Mouse (Mus musculus) heart, adult 2 months (tissue): Measurements from ENCODE around the gene Olfr641. TPM values are rescaled to one million over a fixed set of nuclear protein-coding genes. Genes with fewer than 3 reads are reported as not detected.

ENCODE experiments used
- DNase-seq, 2 experiments: peaks; one replicate each; pipeline ENCODE4 v3.0.0; 2021
- H3K27ac ChIP-seq: fragments of 200-600 bp; 2 replicates; pipeline ENCODE4 v1.8.1; 2022
- H3K27me3 ChIP-seq: fragments of 200-500 bp; 2 replicates; pipeline ENCODE4 v1.6.1; 2012; ENCODE audit warnings: mild to moderate bottlenecking, low read length, inconsistent platforms, mixed read lengths; ENCODE audit not compliant: control insufficient read depth, insufficient read depth
- H3K36me3 ChIP-seq: fragments of 200-500 bp; 2 replicates; pipeline ENCODE4 v1.6.1; 2012; ENCODE audit warnings: low read length, inconsistent platforms; ENCODE audit not compliant: control insufficient read depth, insufficient read depth
- H3K4me1 ChIP-seq: fragments of 200-500 bp; 2 replicates; pipeline ENCODE4 v1.6.1; 2011; ENCODE audit warnings: low read length; ENCODE audit not compliant: control insufficient read depth, insufficient read depth
- H3K4me3 ChIP-seq: fragments of 200-600 bp; 2 replicates; pipeline ENCODE4 v1.8.1; 2022
- H3K79me2 ChIP-seq: fragments of 200-500 bp; replicated peaks from 2 replicates; pipeline ENCODE4 v1.6.1; 2012; ENCODE audit warnings: mild to moderate bottlenecking, inconsistent platforms, low read length, moderate library complexity, mixed read lengths; ENCODE audit not compliant: control insufficient read depth, insufficient read depth
- H3K9ac ChIP-seq: fragments of 200-500 bp; 2 replicates; pipeline ENCODE4 v1.6.1; 2012; ENCODE audit warnings: low read depth, mild to moderate bottlenecking, control low read depth, inconsistent platforms, low read length, mixed read lengths
- CTCF ChIP-seq: fragments of 200-600 bp; IDR thresholded peaks from 2 replicates; pipeline ENCODE4 v1.8.1; 2022; ENCODE audit warnings: antibody characterized with exemption, mild to moderate bottlenecking, moderate library complexity
- EP300 ChIP-seq: fragments of 200-500 bp; IDR thresholded peaks from 2 replicates; pipeline ENCODE4 v1.6.1; 2011; ENCODE audit warnings: low read depth, low read length, control low read depth; ENCODE audit not compliant: insufficient read depth
- POLR2A ChIP-seq: fragments of 200-500 bp; IDR thresholded peaks from 2 replicates; pipeline ENCODE4 v1.6.1; 2011; ENCODE audit warnings: mild to moderate bottlenecking, low read depth, low read length, control low read depth; ENCODE audit not compliant: insufficient read depth
- WGBS: fragments of 180-500 bp; shearing (Covaris S2); methylation state at CpG from one replicate; pipeline ENCODE4 v1.1.7; 2018; 5-methylcytosine and 5-hydroxymethylcytosine counted together
- intact Hi-C: fragments of 180-260 bp; cut with DNase I; formaldehyde crosslinking; loops from one replicate; pipeline ENCODE4 v1.15.1; 2025
- long read RNA-seq: library from polyadenylated mRNA; stranded (forward); transcript quantifications from one replicate; pipeline ENCODE4 v2.0.0, GENCODE M21; 2021
- polyA plus RNA-seq: library from polyadenylated mRNA; depleted of rRNA; stranded (reverse); fragments of >200 nt; gene quantifications from 2 replicates; pipeline ENCODE4 v1.2.3, GENCODE M21; 2012; rRNA removed
- total RNA-seq, 2 experiments: library from RNA; stranded (reverse); gene quantifications; 2 replicates each; pipeline ENCODE4 v1.2.3; 2021

Olfr641 gene
- total RNA-seq (not detected), polyA plus RNA-seq (not detected in 2 replicates)
- long read RNA-seq, result 0 reads

DNA sequence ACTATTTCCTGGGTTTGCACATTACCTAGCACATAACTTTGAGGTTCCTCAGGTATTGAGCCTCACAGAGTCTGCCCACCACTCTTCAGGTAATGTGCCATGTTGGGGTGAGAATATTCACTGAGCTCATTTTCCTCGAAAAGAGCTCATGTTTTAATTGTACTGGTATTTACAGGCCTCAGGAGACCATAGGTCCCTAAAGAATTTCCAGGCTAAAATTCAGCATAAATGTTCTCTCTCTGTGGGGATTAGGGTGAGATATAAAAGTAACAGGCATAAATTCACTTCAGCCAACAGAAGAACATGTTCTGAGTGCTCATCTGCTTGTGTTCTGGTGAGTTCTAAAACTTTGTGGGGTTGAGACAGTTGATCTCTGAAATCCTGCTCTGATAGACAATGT lies at the start of gene Olfr641:
TSS of gene Olfr641 (plus strand) at position 301 of the 400 bp plus-strand sequence.
- Histone ChIP-seq H3K9ac (no peak within 1 kb of the TSS), H3K79me2 (no peaks in the 10 kb centered on the region), H3K27me3 (no peaks in the 10 kb centered on the region), H3K36me3 (no peaks in the 10 kb centered on the region), H3K4me1 (no peaks in the 10 kb centered on the region), H3K27ac (no peak within 1 kb of the TSS), H3K4me3 (no peak within 1 kb of the TSS)
- no peak for TF ChIP-seq EP300
- no peak for TF ChIP-seq CTCF
- TF ChIP-seq POLR2A, result no peak
- DNase-seq, result no peak
- WGBS, result 49% methylated on average over 1 of the region's 1 CpGs
- intact Hi-C loops, result no loop called here

- Histone ChIP-seq H3K27ac (no peak within 1 kb of the TSS), H3K79me2 (no peaks in the 10 kb centered on the region), H3K9ac (no peak within 1 kb of the TSS), H3K4me3 (no peak within 1 kb of the TSS), H3K27me3 (no peaks in the 10 kb centered on the region), H3K36me3 (no peaks in the 10 kb centered on the region), H3K4me1 (no peaks in the 10 kb centered on the region)
- intact Hi-C loops, result no loop called here
- no peak for TF ChIP-seq EP300
- TF ChIP-seq POLR2A, result no peak
- DNase-seq, result no peak
These were observed 36.8 kb upstream of the Olfr641 start, which contains the start of gene Olfr638 for GRCm38 (mm10) chr7:103998446-103998845. Olfr638 (plus strand) TSS chr7:103998746.

- TF ChIP-seq POLR2A, result no peak
- no peak for TF ChIP-seq EP300
- TF ChIP-seq CTCF, result no peak
- H3K4me3 ChIP-seq, result no peak overlapping the region
- no peaks in the 10 kb centered on the region for H3K36me3 ChIP-seq
- H3K27ac ChIP-seq, result no peak overlapping the region
- H3K27me3 ChIP-seq, result no peaks in the 10 kb centered on the region
- intact Hi-C loops, result no loop called here
- no peaks in the 10 kb centered on the region for H3K4me1 ChIP-seq
- no peak for DNase-seq
- H3K79me2 ChIP-seq, result no peaks in the 10 kb centered on the region
- H3K9ac ChIP-seq, result no peak overlapping the region
These were observed 36.1 kb upstream of the Olfr641 start for GRCm38 (mm10) chr7:103999124-103999523.

DNA sequence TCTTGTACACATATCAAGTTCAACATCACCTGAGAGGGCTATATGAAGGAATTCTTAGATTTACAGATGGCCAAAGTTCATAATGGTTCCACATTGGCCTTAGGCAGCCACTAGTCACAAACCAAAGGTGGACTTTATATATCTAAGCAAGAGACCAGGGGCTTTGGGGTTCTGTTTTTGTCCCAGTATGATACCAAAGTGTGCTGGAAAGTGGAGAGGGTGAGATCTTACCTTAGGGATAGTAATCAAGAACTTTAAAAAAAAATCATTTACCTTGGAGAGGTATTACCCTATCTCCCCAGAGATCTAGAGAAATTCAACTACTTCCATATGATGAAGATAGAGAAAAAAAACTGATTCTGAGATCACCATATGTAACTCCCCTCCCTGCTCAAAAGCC lies 18.0 kb upstream of the Olfr641 start, which contains the start of gene Olfr639:
TSS of gene Olfr639 (minus strand) at position 101 of the 400 bp plus-strand sequence.
- TF ChIP-seq CTCF, result no peak
- no peak for TF ChIP-seq EP300
- TF ChIP-seq POLR2A, result no peak
- Histone ChIP-seq H3K27me3 (no peaks in the 10 kb centered on the region), H3K9ac (no peak within 1 kb of the TSS), H3K36me3 (no peaks in the 10 kb centered on the region), H3K79me2 (no peaks in the 10 kb centered on the region), H3K4me3 (no peak within 1 kb of the TSS), H3K27ac (no peak within 1 kb of the TSS), H3K4me1 (no peaks in the 10 kb centered on the region)
- intact Hi-C loops, result no loop called here
- no peak for DNase-seq

- TF ChIP-seq CTCF, result no peak
- TF ChIP-seq POLR2A, result no peak
- TF ChIP-seq EP300, result no peak
- intact Hi-C loops, result no loop called here
These were observed 16.3 kb upstream of the Olfr641 start for GRCm38 (mm10) chr7:104018953-104019352.

DNA sequence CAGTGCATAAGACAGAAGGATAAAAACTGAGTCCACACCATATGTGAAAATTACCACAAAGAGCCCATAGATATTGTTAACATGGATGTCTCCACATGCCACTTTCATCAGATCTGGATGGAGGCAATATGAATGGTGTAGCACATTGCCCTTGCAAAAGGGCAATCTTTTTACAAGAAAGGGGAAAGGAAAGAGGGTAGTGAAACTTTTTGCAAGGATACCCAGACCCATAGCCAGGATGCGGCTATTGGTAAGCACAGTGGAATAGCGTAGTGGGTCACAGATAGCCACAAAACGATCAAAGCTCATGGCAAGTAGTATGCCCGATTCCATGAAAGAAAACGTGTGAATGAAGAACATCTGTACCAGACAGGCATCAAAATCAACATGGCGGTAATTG lies 13.6 kb upstream of the Olfr641 start:
- Histone ChIP-seq H3K9ac (no peak overlapping the region), H3K4me3 (no peak overlapping the region), H3K79me2 (no peaks in the 10 kb centered on the region), H3K27ac (no peak overlapping the region), H3K4me1 (no peaks in the 10 kb centered on the region), H3K36me3 (no peaks in the 10 kb centered on the region), H3K27me3 (no peaks in the 10 kb centered on the region)
- no peak for DNase-seq
- no peak for TF ChIP-seq EP300
- no peak for TF ChIP-seq CTCF
- WGBS, result 83% methylated on average over 6 of the region's 6 CpGs
- intact Hi-C loops, result no loop called here

More at GRCm38 (mm10) chr7:104018953-104019352, 16.3 kb upstream of the Olfr641 start:
- no peaks in the 10 kb centered on the region for H3K4me1 ChIP-seq
- H3K79me2 ChIP-seq, result no peaks in the 10 kb centered on the region
- H3K9ac ChIP-seq, result no peak overlapping the region
- no peak for DNase-seq
- H3K36me3 ChIP-seq, result no peaks in the 10 kb centered on the region
- H3K27ac ChIP-seq, result no peak overlapping the region
- WGBS, result 76% methylated on average over 1 of the region's 1 CpGs
- H3K27me3 ChIP-seq, result no peaks in the 10 kb centered on the region
- H3K4me3 ChIP-seq, result no peak overlapping the region

DNA sequence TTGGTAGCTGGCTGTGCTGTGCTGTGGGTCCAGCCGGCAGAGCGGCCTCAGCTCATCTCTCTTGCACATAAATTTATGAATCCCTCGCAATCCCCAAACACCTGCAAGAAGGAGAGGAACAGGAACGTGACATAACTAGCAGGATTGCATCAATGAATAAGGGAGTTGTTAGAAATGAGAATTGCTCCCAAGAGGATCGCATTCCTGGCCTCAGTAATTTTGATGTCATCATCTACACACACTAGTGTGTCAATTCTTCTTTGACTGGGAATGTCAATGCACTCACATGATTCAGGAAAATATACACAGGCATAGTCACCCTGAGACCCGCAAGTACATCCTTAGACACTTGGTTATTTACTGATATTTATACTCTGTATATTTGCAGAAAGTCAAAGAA lies 9.8 kb upstream of the Olfr641 start, which contains the start of gene Olfr640:
TSS of gene Olfr640 (minus strand) at position 101 of the 400 bp plus-strand sequence.
- Histone ChIP-seq H3K27ac (no peak within 1 kb of the TSS), H3K9ac (no peak within 1 kb of the TSS), H3K4me3 (no peak within 1 kb of the TSS), H3K79me2 (no peaks in the 10 kb centered on the region), H3K27me3 (no peaks in the 10 kb centered on the region), H3K4me1 (no peaks in the 10 kb centered on the region), H3K36me3 (no peaks in the 10 kb centered on the region)
- intact Hi-C loops, result no loop called here
- WGBS, result 62% methylated on average over 6 of the region's 6 CpGs
- TF ChIP-seq EP300 (no peak), CTCF (no peak), POLR2A (no peak)
- DNase-seq, result no peak
